Mouse (Mus musculus): ENCODE data around the gene Gm44503.

The Gm44503 gene

GRCm38 (mm10) chr9:72972984-72973383 is 14.3 kb downstream of the Gm44503 start:
- DNase-seq (ENCODE audit: low read depth, low spot score) = no peak

GRCm38 (mm10) chr9:72974734-72975133 is 16.1 kb downstream of the Gm44503 start:
- no peak for DNase-seq (ENCODE audit: low read depth, low spot score)

- DNase-seq (ENCODE audit: low read depth, low spot score) = no peak
These were observed 16.6 kb downstream of the Gm44503 start for GRCm38 (mm10) chr9:72975242-72975641.

GRCm38 (mm10) chr9:72983066-72983465 is 24.4 kb downstream of the Gm44503 start:
- no peak for DNase-seq (ENCODE audit: low read depth, low spot score)

GRCm38 (mm10) chr9:72985250-72986220 is 26.9 kb downstream of the Gm44503 start, which contains the start of the genes Ccpg1os and Ccpg1:
Ccpg1os (minus strand) TSS chr9:72985382.
Ccpg1 (plus strand) TSS chr9:72985429.
- DNase-seq (ENCODE audit: low read depth, low spot score) = peak; percentile 92

GRCm38 (mm10) chr9:72987703-72988102 is 29.1 kb downstream of the Gm44503 start:
- DNase-seq (ENCODE audit: low read depth, low spot score) = no peak

- no peak for DNase-seq (ENCODE audit: low read depth, low spot score)
These were observed 30.1 kb downstream of the Gm44503 start for GRCm38 (mm10) chr9:72988706-72989105.

GRCm38 (mm10) chr9:72991420-72991819 is 32.8 kb downstream of the Gm44503 start:
- DNase-seq (ENCODE audit: low read depth, low spot score) = no peak

GRCm38 (mm10) chr9:72992576-72992975 is 33.9 kb downstream of the Gm44503 start:
- DNase-seq (ENCODE audit: low read depth, low spot score) = no peak

- DNase-seq (ENCODE audit: low read depth, low spot score) = no peak
These were observed 37.5 kb downstream of the Gm44503 start for GRCm38 (mm10) chr9:72996167-72996566.

- DNase-seq (ENCODE audit: low read depth, low spot score) = no peak
These were observed 38.2 kb downstream of the Gm44503 start for GRCm38 (mm10) chr9:72996806-72997205.

- no peak for DNase-seq (ENCODE audit: low read depth, low spot score)
These were observed 41.8 kb downstream of the Gm44503 start for GRCm38 (mm10) chr9:73000487-73000886.

- DNase-seq (ENCODE audit: low read depth, low spot score) = no peak
These were observed 42.8 kb downstream of the Gm44503 start for GRCm38 (mm10) chr9:73001314-73002011.

- DNase-seq (ENCODE audit: low read depth, low spot score) = no peak
These were observed 43.5 kb downstream of the Gm44503 start for GRCm38 (mm10) chr9:73002177-73002576.

GRCm38 (mm10) chr9:73004076-73004475 is 45.4 kb downstream of the Gm44503 start:
- DNase-seq (ENCODE audit: low read depth, low spot score) = no peak

GRCm38 (mm10) chr9:73005106-73005505 is 46.5 kb downstream of the Gm44503 start:
- no peak for DNase-seq (ENCODE audit: low read depth, low spot score)

GRCm38 (mm10) chr9:73006175-73006574 is 47.5 kb downstream of the Gm44503 start:
- DNase-seq (ENCODE audit: low read depth, low spot score) = no peak

- no peak for DNase-seq (ENCODE audit: low read depth, low spot score)
These were observed 49.7 kb downstream of the Gm44503 start for GRCm38 (mm10) chr9:73008384-73008783.

- DNase-seq (ENCODE audit: low read depth, low spot score) = no peak
These were observed 54.0 kb downstream of the Gm44503 start for GRCm38 (mm10) chr9:73012629-73013028.

- DNase-seq (ENCODE audit: low read depth, low spot score) = no peak
These were observed 56.1 kb downstream of the Gm44503 start for GRCm38 (mm10) chr9:73014724-73015123.

- no peak for DNase-seq (ENCODE audit: low read depth, low spot score)
These were observed 61.2 kb downstream of the Gm44503 start for GRCm38 (mm10) chr9:73019841-73020240.

GRCm38 (mm10) chr9:73020566-73021097 is 62.0 kb downstream of the Gm44503 start:
- no peak for DNase-seq (ENCODE audit: low read depth, low spot score)
